Mouse (Mus musculus): ENCODE results near the gene Mycbpap. TPM values are rescaled to one million over a fixed set of nuclear protein-coding genes. Genes with fewer than 3 reads are reported as not detected.
A peak's percentile ranks its signal among the peaks of the same experiment; 100 is the strongest.

The Mycbpap gene
- polyA plus RNA-seq, 1 experiment from 2014 or later: 2.1 TPM

GRCm38 (mm10) chr11:94543932-94544331 is 22.4 kb upstream of the Mycbpap start:
- Histone ChIP-seq H3K27me3 (ENCODE audit: control insufficient read depth, insufficient read depth, low read length) (no peaks in the 10 kb centered on the region), H3K9me3 (ENCODE audit: control insufficient read depth, low read depth, low read length) (no peaks in the 10 kb centered on the region), H3K4me2 (replicated peaks; ENCODE audit: low read depth, low read length) (peak overlapping the region; percentile 10; the same call in 1 of the 2 replicates), H3K4me1 (ENCODE audit: control insufficient read depth, insufficient read depth, low read length) (0 out of 2 replicates have a peak, but pooled peaks cover 10% of the 10 kb centered on the region), H3K4me3 (ENCODE audit: low read depth, low read length) (no peak overlapping the region), H3K9ac (replicated peaks; ENCODE audit: low read depth, low read length) (no peak overlapping the region), H3K27ac (ENCODE audit: low read length) (no peak overlapping the region), H3K36me3 (ENCODE audit: control insufficient read depth, insufficient read depth, low read length) (no peaks in the 10 kb centered on the region; the same call in 1 of the 2 replicates)
- 0 out of 2 replicates have a peak, but pooled peaks have one; percentile 34 for ATAC-seq (ENCODE audit: insufficient number of reproducible peaks, insufficient read depth, low FRiP score, low read depth)
- 28% methylated on average over 9 of the region's 9 CpGs for WGBS

GRCm38 (mm10) chr11:94543344-94543743 is 21.8 kb upstream of the Mycbpap start:
- 0 out of 2 replicates have a peak, but pooled peaks cover 9% of the 10 kb centered on the region for H3K4me1 ChIP-seq (ENCODE audit: control insufficient read depth, insufficient read depth, low read length)
- H3K36me3 ChIP-seq (ENCODE audit: control insufficient read depth, insufficient read depth, low read length): no peaks in the 10 kb centered on the region; the same call in 1 of the 2 replicates
- H3K4me3 ChIP-seq (ENCODE audit: low read depth, low read length): no peak overlapping the region
- no peaks in the 10 kb centered on the region for H3K27me3 ChIP-seq (ENCODE audit: control insufficient read depth, insufficient read depth, low read length)
- H3K9me3 ChIP-seq (ENCODE audit: control insufficient read depth, low read depth, low read length): no peaks in the 10 kb centered on the region
- H3K9ac ChIP-seq (replicated peaks; ENCODE audit: low read depth, low read length): no peak overlapping the region
- no peak for ATAC-seq (ENCODE audit: insufficient number of reproducible peaks, insufficient read depth, low FRiP score, low read depth)
- H3K27ac ChIP-seq (ENCODE audit: low read length): no peak overlapping the region
- 85% methylated on average over 12 of the region's 12 CpGs for WGBS
- no peak overlapping the region for H3K4me2 ChIP-seq (replicated peaks; ENCODE audit: low read depth, low read length)

- no peak overlapping the region for H3K9ac ChIP-seq (replicated peaks; ENCODE audit: low read depth, low read length)
- ATAC-seq (ENCODE audit: insufficient number of reproducible peaks, insufficient read depth, low FRiP score, low read depth): no peak
- 0 out of 2 replicates have a peak, but pooled peaks cover 6% of the 10 kb centered on the region for H3K4me1 ChIP-seq (ENCODE audit: control insufficient read depth, insufficient read depth, low read length)
- H3K27ac ChIP-seq (ENCODE audit: low read length): no peak overlapping the region
- no peaks in the 10 kb centered on the region for H3K9me3 ChIP-seq (ENCODE audit: control insufficient read depth, low read depth, low read length)
- no peaks in the 10 kb centered on the region; the same call in 1 of the 2 replicates for H3K36me3 ChIP-seq (ENCODE audit: control insufficient read depth, insufficient read depth, low read length)
- no peaks in the 10 kb centered on the region for H3K27me3 ChIP-seq (ENCODE audit: control insufficient read depth, insufficient read depth, low read length)
- no peak overlapping the region for H3K4me2 ChIP-seq (replicated peaks; ENCODE audit: low read depth, low read length)
- no peak overlapping the region for H3K4me3 ChIP-seq (ENCODE audit: low read depth, low read length)
- WGBS: 82% methylated on average over 4 of the region's 4 CpGs
Observed at GRCm38 (mm10) chr11:94542400-94542799, 20.9 kb upstream of the Mycbpap start.

- Histone ChIP-seq H3K27me3 (ENCODE audit: control insufficient read depth, insufficient read depth, low read length) (no peaks in the 10 kb centered on the region), H3K4me1 (ENCODE audit: control insufficient read depth, insufficient read depth, low read length) (0 out of 2 replicates have a peak, but pooled peaks cover 6% of the 10 kb centered on the region), H3K4me2 (replicated peaks; ENCODE audit: low read depth, low read length) (no peak overlapping the region), H3K27ac (ENCODE audit: low read length) (no peak overlapping the region), H3K4me3 (ENCODE audit: low read depth, low read length) (no peak overlapping the region), H3K36me3 (ENCODE audit: control insufficient read depth, insufficient read depth, low read length) (no peaks in the 10 kb centered on the region; the same call in 1 of the 2 replicates), H3K9me3 (ENCODE audit: control insufficient read depth, low read depth, low read length) (no peaks in the 10 kb centered on the region), H3K9ac (replicated peaks; ENCODE audit: low read depth, low read length) (no peak overlapping the region)
- WGBS: 82% methylated on average over 7 of the region's 7 CpGs
- ATAC-seq (ENCODE audit: insufficient number of reproducible peaks, insufficient read depth, low FRiP score, low read depth): no peak
Observed at GRCm38 (mm10) chr11:94539761-94540160, 18.2 kb upstream of the Mycbpap start.

DNA sequence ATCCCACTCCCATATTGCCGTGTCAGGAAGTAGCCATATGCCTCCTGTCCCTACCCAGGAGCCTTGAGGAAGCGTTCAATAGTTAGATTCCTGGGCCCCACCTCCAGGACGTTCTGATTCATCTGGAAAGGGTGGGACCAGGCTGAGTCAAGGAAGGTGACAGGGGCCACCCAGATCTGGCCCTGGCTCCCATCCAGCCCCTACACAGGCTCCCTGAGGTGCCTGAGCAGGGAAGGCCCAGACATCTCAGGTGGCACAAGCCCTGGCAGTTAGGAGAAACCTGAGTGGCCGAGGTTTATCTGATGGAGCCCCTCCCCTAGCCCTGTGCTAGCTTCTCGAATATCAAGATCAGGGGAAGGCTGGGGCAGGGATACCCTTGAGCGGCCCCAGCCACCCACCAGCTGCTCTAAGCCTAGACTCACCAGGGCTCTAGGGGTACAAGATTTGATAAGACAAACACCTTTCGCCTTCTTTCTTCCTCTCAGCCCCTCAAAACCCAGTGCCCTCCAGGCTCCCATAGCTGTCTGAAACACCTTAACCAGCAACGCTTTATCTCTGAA is 17.3 kb upstream of the Mycbpap start:
- Histone ChIP-seq H3K27me3 (ENCODE audit: control insufficient read depth, insufficient read depth, low read length) (no peaks in the 10 kb centered on the region), H3K9me3 (ENCODE audit: control insufficient read depth, low read depth, low read length) (no peaks in the 10 kb centered on the region), H3K4me2 (replicated peaks; ENCODE audit: low read depth, low read length) (no peak overlapping the region), H3K27ac (ENCODE audit: low read length) (no peak overlapping the region), H3K4me1 (ENCODE audit: control insufficient read depth, insufficient read depth, low read length) (0 out of 2 replicates have a peak, but pooled peaks cover 3% of the 10 kb centered on the region), H3K4me3 (ENCODE audit: low read depth, low read length) (no peak overlapping the region), H3K9ac (replicated peaks; ENCODE audit: low read depth, low read length) (no peak overlapping the region), H3K36me3 (ENCODE audit: control insufficient read depth, insufficient read depth, low read length) (no peaks in the 10 kb centered on the region; the same call in 1 of the 2 replicates)
- 0 out of 2 replicates have a peak, but pooled peaks have one; percentile 53 for ATAC-seq (ENCODE audit: insufficient number of reproducible peaks, insufficient read depth, low FRiP score, low read depth)
- 53% methylated on average over 8 of the region's 8 CpGs for WGBS

DNA sequence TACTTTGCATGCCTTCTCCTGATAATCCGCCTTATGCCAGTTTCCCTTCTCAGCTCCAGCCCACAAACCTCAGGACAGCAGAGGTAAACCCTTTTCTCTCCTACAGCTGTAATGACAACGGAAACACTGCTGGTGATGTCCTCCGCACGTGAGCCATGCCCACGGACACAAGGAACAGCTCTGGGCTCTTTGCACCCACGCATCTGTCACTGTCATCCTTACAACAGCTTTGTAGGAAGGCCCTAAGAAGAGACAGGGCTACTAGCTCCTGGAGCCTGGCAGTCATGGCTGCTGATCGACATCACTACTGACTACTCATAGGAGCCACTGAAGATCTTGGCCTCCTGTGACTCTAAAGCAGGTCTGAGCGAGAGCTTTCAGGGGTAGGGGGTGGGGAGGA is 11.6 kb upstream of the Mycbpap start:
- Histone ChIP-seq H3K27me3 (ENCODE audit: control insufficient read depth, insufficient read depth, low read length) (no peaks in the 10 kb centered on the region), H3K27ac (ENCODE audit: low read length) (no peak overlapping the region), H3K36me3 (ENCODE audit: control insufficient read depth, insufficient read depth, low read length) (no peaks in the 10 kb centered on the region), H3K9ac (replicated peaks; ENCODE audit: low read depth, low read length) (no peak overlapping the region), H3K4me3 (ENCODE audit: low read depth, low read length) (no peak overlapping the region), H3K9me3 (ENCODE audit: control insufficient read depth, low read depth, low read length) (no peaks in the 10 kb centered on the region), H3K4me2 (replicated peaks; ENCODE audit: low read depth, low read length) (no peak overlapping the region), H3K4me1 (ENCODE audit: control insufficient read depth, insufficient read depth, low read length) (no peaks in the 10 kb centered on the region; the same call in 1 of the 2 replicates)
- 65% methylated on average over 8 of the region's 8 CpGs for WGBS
- no peak for ATAC-seq (ENCODE audit: insufficient number of reproducible peaks, insufficient read depth, low FRiP score, low read depth)

- no peak overlapping the region for H3K9ac ChIP-seq (replicated peaks; ENCODE audit: low read depth, low read length)
- 44% methylated on average over 3 of the region's 3 CpGs for WGBS
- ATAC-seq (ENCODE audit: insufficient number of reproducible peaks, insufficient read depth, low FRiP score, low read depth): no peak
- no peaks in the 10 kb centered on the region for H3K36me3 ChIP-seq (ENCODE audit: control insufficient read depth, insufficient read depth, low read length)
- no peak overlapping the region for H3K4me3 ChIP-seq (ENCODE audit: low read depth, low read length)
- no peaks in the 10 kb centered on the region for H3K9me3 ChIP-seq (ENCODE audit: control insufficient read depth, low read depth, low read length)
- H3K27me3 ChIP-seq (ENCODE audit: control insufficient read depth, insufficient read depth, low read length): no peaks in the 10 kb centered on the region
- no peak overlapping the region for H3K4me2 ChIP-seq (replicated peaks; ENCODE audit: low read depth, low read length)
- H3K27ac ChIP-seq (ENCODE audit: low read length): no peak overlapping the region
- peaks cover 8% of the 10 kb centered on the region; the same call in 1 of the 2 replicates for H3K4me1 ChIP-seq (ENCODE audit: control insufficient read depth, insufficient read depth, low read length)
Observed at GRCm38 (mm10) chr11:94528879-94529278, 7.3 kb upstream of the Mycbpap start.

GRCm38 (mm10) chr11:94526171-94526879 is 4.8 kb upstream of the Mycbpap start:
- 36% methylated on average over 9 of the region's 9 CpGs for WGBS

More at GRCm38 (mm10) chr11:94526171-94526879, 4.8 kb upstream of the Mycbpap start:
- no peak overlapping the region for H3K9ac ChIP-seq (replicated peaks; ENCODE audit: low read depth, low read length)
- ATAC-seq (ENCODE audit: insufficient number of reproducible peaks, insufficient read depth, low FRiP score, low read depth): peak; percentile 48
- no peaks in the 10 kb centered on the region for H3K36me3 ChIP-seq (ENCODE audit: control insufficient read depth, insufficient read depth, low read length)
- H3K4me2 ChIP-seq (replicated peaks; ENCODE audit: low read depth, low read length): no peak overlapping the region
- peak overlapping the region; percentile 48 for H3K27ac ChIP-seq (ENCODE audit: low read length)
- H3K4me1 ChIP-seq (ENCODE audit: control insufficient read depth, insufficient read depth, low read length): peaks cover 8% of the 10 kb centered on the region; the same call in 1 of the 2 replicates
- H3K4me3 ChIP-seq (ENCODE audit: low read depth, low read length): no peak overlapping the region
- H3K27me3 ChIP-seq (ENCODE audit: control insufficient read depth, insufficient read depth, low read length): no peaks in the 10 kb centered on the region
- H3K9me3 ChIP-seq (ENCODE audit: control insufficient read depth, low read depth, low read length): no peaks in the 10 kb centered on the region
